Mouse (Mus musculus) heart, embryonic 13.5 days (tissue): ENCODE measurements at regions not wholly inside any gene's neighbourhood (a gene's known extent, or its start where the extent isn't known, plus 50 kb on each side); places are given as distances from the start of the nearest gene placed in this dataset.

Source experiments
- ATAC-seq: fragments of 200-750 bp; cut with Nextera tagmentation; 2 replicates; pipeline ENCODE4 v1.8.0; 2017; ENCODE audit warnings: moderate TSS enrichment; ENCODE audit not compliant: insufficient number of reproducible peaks, low FRiP score, low TSS enrichment; ENCODE audit errors: extremely low read depth
- H3K27ac ChIP-seq: fragments of 300-500 bp; sonication (generic); replicated peaks from 2 replicates; pipeline ENCODE4 v1.5.1; 2015; ENCODE audit warnings: moderate library complexity, mild to moderate bottlenecking, inconsistent platforms
- H3K27me3 ChIP-seq: fragments of 300-500 bp; sonication (generic); replicated peaks from 2 replicates; pipeline ENCODE4 v1.6.1; 2015; ENCODE audit warnings: mild to moderate bottlenecking, inconsistent platforms
- H3K36me3 ChIP-seq: fragments of 300-500 bp; sonication (generic); 2 replicates; pipeline ENCODE4 v1.6.1; 2015; ENCODE audit warnings: mild to moderate bottlenecking, inconsistent platforms
- H3K4me1 ChIP-seq: fragments of 300-500 bp; sonication (generic); 2 replicates; pipeline ENCODE4 v1.6.1; 2015; ENCODE audit warnings: inconsistent platforms
- H3K4me2 ChIP-seq: fragments of 300-500 bp; sonication (generic); 2 replicates; pipeline ENCODE4 v1.6.1; 2015; ENCODE audit warnings: inconsistent platforms, mild to moderate bottlenecking, moderate library complexity
- H3K4me3 ChIP-seq: fragments of 300-500 bp; sonication (generic); 2 replicates; pipeline ENCODE4 v1.5.1; 2015; ENCODE audit warnings: moderate library complexity, mild to moderate bottlenecking, inconsistent platforms
- H3K9ac ChIP-seq: fragments of 300-500 bp; sonication (generic); 2 replicates; pipeline ENCODE4 v1.6.1; 2015; ENCODE audit warnings: inconsistent platforms, mild to moderate bottlenecking, moderate library complexity
- H3K9me3 ChIP-seq: fragments of 300-500 bp; sonication (generic); 2 replicates; pipeline ENCODE4 v1.6.1; 2016; ENCODE audit warnings: inconsistent platforms
- WGBS: fragments of 180-500 bp; shearing (Covaris S2); methylation state at CpG from one replicate; pipeline ENCODE4 v1.1.7; 2015; ENCODE audit warnings: mixed read lengths; 5-methylcytosine and 5-hydroxymethylcytosine counted together

DNA sequence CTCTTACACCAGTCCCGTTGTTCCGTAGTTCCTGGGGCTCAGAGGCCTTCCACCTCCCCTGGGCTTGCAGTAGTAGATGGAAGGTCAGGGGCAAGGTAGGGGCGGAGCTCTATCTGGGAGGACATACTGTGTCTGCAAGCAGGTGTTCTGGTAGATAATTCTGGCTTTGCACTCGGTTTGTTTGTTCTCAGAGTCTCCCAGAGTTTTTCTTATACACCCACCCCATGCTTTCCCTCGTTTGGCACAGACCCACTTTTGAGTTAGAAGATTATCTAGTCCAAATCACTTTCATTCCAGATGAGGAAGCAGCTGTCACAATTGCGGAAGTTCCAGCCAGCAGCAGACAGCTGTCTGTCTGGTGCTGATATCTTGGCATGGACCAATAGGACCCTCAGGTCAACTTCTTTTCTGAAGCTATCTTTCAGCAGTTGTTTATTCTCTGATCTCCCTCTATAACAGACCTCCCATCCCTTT lies 79.0 kb upstream of the Kif2a start:
- ATAC-seq, result peak; percentile 47; the same call in 1 of the 2 replicates
- peak overlapping the region; percentile 40; the same call in 1 of the 2 replicates for H3K4me3 ChIP-seq
- no peaks in the 10 kb centered on the region for H3K9me3 ChIP-seq
- H3K4me2 ChIP-seq, result peak overlapping the region; percentile 61
- H3K27ac ChIP-seq, result peak overlapping the region; percentile 72
- H3K4me1 ChIP-seq, result peaks cover 19% of the 10 kb centered on the region
- 40% methylated on average over 6 of the region's 6 CpGs for WGBS
- H3K36me3 ChIP-seq, result no peaks in the 10 kb centered on the region
- no peaks in the 10 kb centered on the region for H3K27me3 ChIP-seq
- no peak overlapping the region for H3K9ac ChIP-seq

DNA sequence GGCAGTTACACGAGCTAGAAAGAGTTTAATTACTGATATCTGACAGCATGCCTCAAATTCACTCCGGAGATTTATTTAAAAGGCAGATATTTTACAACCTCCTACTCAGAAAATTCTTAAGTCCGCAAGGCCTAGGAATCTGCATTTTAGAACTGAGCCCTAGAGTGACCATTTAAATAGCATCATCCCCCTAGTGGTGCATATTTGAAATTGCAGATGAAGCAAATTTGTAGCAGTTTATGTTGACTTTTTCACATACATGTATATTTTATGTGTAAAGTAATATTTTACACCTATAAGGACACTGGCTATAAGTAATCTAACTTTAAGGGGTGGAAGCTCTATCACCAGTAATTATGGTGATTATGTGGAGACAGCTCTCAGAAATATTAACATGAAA lies 78.2 kb upstream of the Kif2a start:
- peaks cover 27% of the 10 kb centered on the region for H3K4me1 ChIP-seq
- H3K27ac ChIP-seq, result peak overlapping the region; percentile 56; the same call in 1 of the 2 replicates
- no peak for ATAC-seq
- H3K9me3 ChIP-seq, result no peaks in the 10 kb centered on the region
- H3K4me2 ChIP-seq, result peak overlapping the region; percentile 61; the same call in 1 of the 2 replicates
- H3K4me3 ChIP-seq, result no peak overlapping the region
- H3K9ac ChIP-seq, result no peak overlapping the region
- 71% methylated on average over 3 of the region's 3 CpGs for WGBS
- no peaks in the 10 kb centered on the region for H3K27me3 ChIP-seq
- H3K36me3 ChIP-seq, result no peaks in the 10 kb centered on the region

DNA sequence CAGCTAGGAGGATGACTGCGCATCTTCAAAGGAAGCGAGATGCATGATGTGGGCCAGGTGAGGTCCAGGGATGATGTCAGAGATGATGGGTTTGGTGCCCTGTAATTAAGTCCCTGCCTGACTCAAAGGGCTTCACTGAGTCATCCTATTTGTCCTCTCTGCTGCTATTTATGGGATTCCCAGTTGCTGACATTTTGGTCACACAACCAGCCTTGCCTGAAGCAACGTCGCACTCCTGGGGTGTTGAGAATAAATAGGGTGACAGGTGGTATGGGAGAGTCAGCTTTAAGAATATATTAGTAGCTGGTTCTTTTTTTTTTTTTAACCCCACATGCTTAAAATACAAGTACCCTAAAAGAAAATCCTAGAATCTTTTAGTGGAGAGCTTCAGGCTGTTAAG lies 75.1 kb upstream of the Kif2a start:
- no peak for ATAC-seq
- Histone ChIP-seq H3K9me3 (no peaks in the 10 kb centered on the region), H3K4me2 (no peak overlapping the region), H3K4me1 (peaks cover 43% of the 10 kb centered on the region), H3K27ac (no peak overlapping the region), H3K27me3 (no peaks in the 10 kb centered on the region), H3K36me3 (no peaks in the 10 kb centered on the region), H3K4me3 (no peak overlapping the region), H3K9ac (no peak overlapping the region)
- WGBS, result 80% methylated on average over 4 of the region's 4 CpGs

DNA sequence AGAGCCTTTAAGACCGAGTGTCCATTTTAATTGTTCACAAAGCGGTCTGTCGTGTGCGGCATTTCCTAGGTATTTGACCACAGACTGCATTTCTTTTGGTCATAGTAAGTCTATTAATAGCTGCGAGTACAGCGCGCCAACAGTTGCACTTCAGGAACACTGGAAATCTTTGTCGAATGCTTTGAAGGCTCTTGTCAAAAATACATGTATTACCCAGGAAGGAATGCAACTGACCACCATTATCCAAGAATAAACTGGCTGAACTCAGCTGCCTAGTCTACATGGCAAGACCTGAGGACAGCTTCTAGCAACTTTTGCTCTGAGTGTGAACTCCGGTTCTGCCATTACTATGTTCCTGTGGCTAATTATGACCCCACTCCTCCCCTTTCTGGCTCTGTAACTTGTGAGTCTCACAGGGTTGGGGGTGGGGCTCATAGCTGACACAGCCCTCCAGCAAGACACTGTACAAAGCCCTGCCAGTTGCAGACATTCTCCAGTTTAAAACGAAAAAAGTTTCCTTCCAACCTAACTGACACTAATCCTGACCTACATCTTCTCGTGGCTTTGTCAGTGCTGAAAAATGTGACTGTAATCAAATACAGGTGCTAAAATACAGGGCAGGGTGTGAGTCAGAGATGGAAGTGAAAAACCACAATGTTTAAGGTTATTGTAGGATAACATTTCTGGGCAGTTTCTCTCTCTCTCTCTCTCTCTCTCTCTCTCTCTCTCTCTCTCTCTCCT lies 73.2 kb upstream of the Kif2a start:
- no peaks in the 10 kb centered on the region for H3K36me3 ChIP-seq
- peak overlapping the region; percentile 55 for H3K4me2 ChIP-seq
- no peaks in the 10 kb centered on the region for H3K27me3 ChIP-seq
- H3K9ac ChIP-seq, result peak overlapping the region; percentile 29
- H3K27ac ChIP-seq, result peak overlapping the region; percentile 92
- no peaks in the 10 kb centered on the region for H3K9me3 ChIP-seq
- H3K4me3 ChIP-seq, result peak overlapping the region; percentile 16
- peaks cover 32% of the 10 kb centered on the region for H3K4me1 ChIP-seq
- 27% methylated on average over 11 of the region's 11 CpGs for WGBS
- peak; percentile 69; the same call in 1 of the 2 replicates for ATAC-seq

DNA sequence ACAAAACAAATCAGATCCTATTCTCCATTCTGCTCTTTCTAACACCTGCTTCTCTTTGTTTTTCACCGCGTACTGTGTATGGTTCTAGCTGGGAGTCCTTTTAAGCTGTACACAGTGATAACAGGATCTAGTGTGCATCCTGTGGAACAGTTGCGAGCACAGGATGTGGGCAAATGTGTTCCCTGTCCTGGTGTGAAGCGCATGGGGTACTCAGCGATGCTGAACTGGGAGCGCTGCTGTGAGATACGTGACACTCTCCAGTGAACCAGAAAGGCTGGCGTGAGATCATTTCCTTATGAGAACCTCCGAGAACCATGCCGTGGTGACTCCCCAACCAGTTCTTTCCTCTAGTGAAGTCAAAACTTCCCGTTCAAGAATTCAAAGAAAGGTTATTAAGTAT lies 72.6 kb upstream of the Kif2a start:
- Histone ChIP-seq H3K4me3 (peak overlapping the region; percentile 16; the same call in 1 of the 2 replicates), H3K9ac (no peak overlapping the region), H3K36me3 (no peaks in the 10 kb centered on the region), H3K9me3 (no peaks in the 10 kb centered on the region), H3K27me3 (no peaks in the 10 kb centered on the region), H3K4me2 (peak overlapping the region; percentile 55), H3K4me1 (peaks cover 32% of the 10 kb centered on the region), H3K27ac (peak overlapping the region; percentile 92)
- no peak for ATAC-seq
- 59% methylated on average over 11 of the region's 11 CpGs for WGBS

DNA sequence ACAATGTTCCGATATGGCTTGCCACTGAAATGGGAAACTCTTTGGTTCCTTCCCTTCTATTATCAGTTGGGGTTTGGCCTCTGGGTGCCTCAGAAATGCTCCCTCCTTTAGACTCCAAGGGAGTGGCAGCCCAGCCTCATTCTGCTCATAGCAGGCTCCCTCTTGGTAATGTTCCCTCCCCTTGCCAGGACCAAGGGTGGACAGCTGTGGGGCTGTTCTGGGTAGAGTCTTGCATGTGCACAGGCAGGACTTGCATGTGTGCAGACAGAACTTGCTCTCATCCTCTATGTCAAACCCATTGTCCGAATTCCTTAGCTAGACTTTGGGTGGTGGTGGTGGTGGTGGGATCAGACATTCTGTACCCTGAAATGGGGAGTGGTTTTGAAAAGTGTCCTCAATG lies 71.8 kb upstream of the Kif2a start:
- no peaks in the 10 kb centered on the region for H3K27me3 ChIP-seq

DNA sequence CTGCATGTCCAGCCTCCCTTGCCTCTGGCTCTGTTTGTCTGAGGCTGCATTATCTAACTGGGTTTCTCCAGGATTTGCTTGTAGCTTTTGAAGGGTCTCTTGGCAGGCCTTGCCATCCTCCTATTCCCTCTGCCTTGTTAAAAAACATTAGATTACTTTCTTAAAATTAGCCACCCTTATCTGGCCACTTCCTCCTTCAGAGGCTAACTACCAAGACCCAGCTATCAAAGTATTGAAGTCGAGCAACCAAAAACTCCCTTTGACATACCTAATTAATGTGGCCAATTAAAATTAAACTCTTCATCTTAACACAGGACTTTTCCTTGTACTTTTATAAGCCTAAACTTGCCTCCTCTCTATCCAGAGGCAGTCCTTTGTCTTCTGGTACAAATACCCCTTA lies 66.3 kb upstream of the Kif2a start:
- H3K9me3 ChIP-seq, result no peaks in the 10 kb centered on the region
- no peak overlapping the region for H3K4me2 ChIP-seq
- no peak overlapping the region for H3K9ac ChIP-seq
- no peak for ATAC-seq
- no peak overlapping the region for H3K27ac ChIP-seq
- WGBS, result 35% methylated on average over 1 of the region's 1 CpGs
- no peaks in the 10 kb centered on the region for H3K36me3 ChIP-seq
- no peak overlapping the region for H3K4me3 ChIP-seq
- no peaks in the 10 kb centered on the region for H3K27me3 ChIP-seq
- H3K4me1 ChIP-seq, result peaks cover 2% of the 10 kb centered on the region; the same call in 1 of the 2 replicates

More for the DNA sequence above, 71.8 kb upstream of the Kif2a start:
- no peaks in the 10 kb centered on the region for H3K36me3 ChIP-seq
- H3K9ac ChIP-seq, result no peak overlapping the region
- H3K4me3 ChIP-seq, result no peak overlapping the region
- H3K4me2 ChIP-seq, result no peak overlapping the region
- 90% methylated on average over 2 of the region's 2 CpGs for WGBS
- 0 out of 2 replicates have a peak overlapping the region, but pooled peaks have one; percentile 32 for H3K27ac ChIP-seq
- ATAC-seq, result no peak
- H3K9me3 ChIP-seq, result no peaks in the 10 kb centered on the region
- peaks cover 32% of the 10 kb centered on the region for H3K4me1 ChIP-seq

DNA sequence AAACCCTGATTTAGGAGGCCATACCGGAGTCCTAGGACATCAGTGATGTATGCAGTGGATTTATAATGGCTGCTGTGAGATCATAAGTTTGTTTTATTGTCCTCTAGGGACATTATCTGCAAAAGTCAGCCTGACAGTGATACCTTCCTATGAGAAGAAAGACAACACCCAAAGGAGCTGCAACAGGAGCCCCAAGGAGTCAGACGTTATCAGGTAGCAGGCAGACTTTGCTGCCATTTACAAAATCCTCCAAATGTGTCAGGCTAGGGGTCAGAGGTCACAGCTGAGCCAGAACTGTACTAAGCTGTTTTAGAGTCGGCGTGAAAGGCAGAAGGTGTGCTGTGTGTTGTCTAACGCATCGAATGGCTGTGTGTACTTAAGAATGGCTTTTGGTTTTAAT lies 65.4 kb upstream of the Kif2a start:
- H3K9ac ChIP-seq, result no peak overlapping the region
- no peak for ATAC-seq
- no peak overlapping the region for H3K27ac ChIP-seq
- H3K9me3 ChIP-seq, result no peaks in the 10 kb centered on the region
- peaks cover 2% of the 10 kb centered on the region; the same call in 1 of the 2 replicates for H3K4me1 ChIP-seq
- WGBS, result 62% methylated on average over 6 of the region's 6 CpGs
- no peaks in the 10 kb centered on the region for H3K27me3 ChIP-seq
- no peak overlapping the region for H3K4me2 ChIP-seq
- no peak overlapping the region for H3K4me3 ChIP-seq
- H3K36me3 ChIP-seq, result no peaks in the 10 kb centered on the region

DNA sequence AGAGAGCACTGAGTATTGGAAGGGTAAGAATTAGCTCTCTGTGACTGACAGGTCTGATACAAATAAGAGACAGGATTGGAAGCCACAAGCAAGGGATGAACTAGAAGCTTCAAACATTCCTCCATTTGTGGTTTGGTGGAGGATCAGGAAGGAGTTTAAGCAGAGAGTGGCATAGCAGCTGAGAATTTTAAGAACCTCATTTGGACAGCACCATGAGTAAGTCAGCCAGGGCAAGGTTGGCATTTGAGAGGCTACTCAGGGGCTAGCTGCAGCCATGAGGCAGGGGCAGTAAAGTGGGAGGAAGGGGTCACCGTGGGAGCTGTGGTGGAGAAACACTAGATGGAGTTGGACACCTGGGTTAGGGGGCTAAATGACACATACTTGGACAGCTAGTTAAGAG lies 56.2 kb upstream of the Kif2a start:
- no peaks in the 10 kb centered on the region for H3K9me3 ChIP-seq
- H3K4me3 ChIP-seq, result no peak overlapping the region
- peaks cover 6% of the 10 kb centered on the region for H3K4me1 ChIP-seq
- no peak overlapping the region for H3K27ac ChIP-seq
- ATAC-seq, result no peak
- no peaks in the 10 kb centered on the region for H3K36me3 ChIP-seq
- H3K9ac ChIP-seq, result no peak overlapping the region
- 67% methylated on average over 1 of the region's 1 CpGs for WGBS
- H3K27me3 ChIP-seq, result no peaks in the 10 kb centered on the region; the same call in 1 of the 2 replicates
- no peak overlapping the region for H3K4me2 ChIP-seq

DNA sequence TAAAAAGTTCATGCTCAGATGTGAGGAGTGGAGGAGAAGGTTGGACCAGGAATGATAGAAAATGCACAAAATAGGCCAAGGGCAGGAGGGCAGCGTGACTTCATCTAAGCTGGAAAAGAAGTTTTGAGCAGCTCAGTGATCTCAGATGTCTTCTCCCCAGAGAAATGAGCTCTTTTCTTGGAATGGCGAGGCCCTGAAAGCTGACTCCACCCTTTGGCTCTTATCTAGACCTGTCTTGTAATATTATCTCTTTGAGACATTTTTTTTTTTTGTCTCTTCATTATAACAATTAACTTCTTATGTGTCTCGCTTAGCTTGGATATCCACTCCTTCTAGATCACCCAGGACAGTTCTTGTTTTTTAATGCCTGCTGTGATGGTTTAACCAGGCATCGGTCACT lies 53.0 kb upstream of the Kif2a start:
- Histone ChIP-seq H3K27ac (no peak overlapping the region), H3K9me3 (no peaks in the 10 kb centered on the region), H3K4me2 (no peak overlapping the region), H3K36me3 (no peaks in the 10 kb centered on the region), H3K27me3 (no peaks in the 10 kb centered on the region; the same call in 1 of the 2 replicates), H3K9ac (no peak overlapping the region), H3K4me1 (peaks cover 15% of the 10 kb centered on the region), H3K4me3 (no peak overlapping the region)
- WGBS, result 74% methylated on average over 4 of the region's 4 CpGs
- ATAC-seq, result no peak

DNA sequence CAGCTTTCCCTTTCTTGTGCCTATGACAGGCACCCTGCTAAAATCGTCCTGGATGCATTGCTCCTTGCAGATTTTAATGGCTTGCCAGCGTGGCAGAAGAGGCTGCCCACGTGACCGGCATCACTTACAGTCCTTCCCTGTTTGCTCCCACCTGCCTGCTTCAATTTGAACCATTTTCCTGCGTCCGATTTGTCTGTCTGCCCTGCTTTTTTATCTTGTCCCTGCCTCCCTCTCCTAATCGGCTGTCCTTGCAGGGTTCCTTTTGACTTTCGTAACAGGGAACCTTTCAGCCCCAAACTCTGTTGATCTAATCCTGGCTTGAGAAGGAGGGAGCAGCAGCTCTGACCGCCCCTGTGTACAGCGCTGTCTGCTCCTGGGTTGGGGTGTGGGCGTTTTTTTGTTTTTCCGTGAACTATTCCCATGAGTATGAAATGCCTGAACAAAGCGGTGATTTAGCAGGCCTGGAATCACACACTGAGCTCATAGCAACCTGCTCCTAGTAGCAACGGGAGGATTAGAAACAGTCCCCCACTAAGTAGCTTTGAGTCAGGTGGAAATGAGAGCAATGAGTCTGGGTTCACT lies 51.2 kb upstream of the Kif2a start:
- H3K9ac ChIP-seq, result peak overlapping the region; percentile 76
- peak overlapping the region; percentile 77 for H3K4me2 ChIP-seq
- peaks cover 15% of the 10 kb centered on the region for H3K4me1 ChIP-seq
- 7% methylated on average over 14 of the region's 14 CpGs for WGBS
- ATAC-seq, result no peak; the same call in 1 of the 2 replicates
- peak overlapping the region; percentile 49 for H3K4me3 ChIP-seq
- peak overlapping the region; percentile 48 for H3K27ac ChIP-seq
- H3K27me3 ChIP-seq, result no peaks in the 10 kb centered on the region; the same call in 1 of the 2 replicates
- H3K36me3 ChIP-seq, result no peaks in the 10 kb centered on the region
- H3K9me3 ChIP-seq, result no peaks in the 10 kb centered on the region
